In genomic region chr11:45806264-45806663, GRCm38 (mm10) we compare ENCODE assay signal across 12 mouse cellular contexts. TPM values are rescaled to one million over a fixed set of nuclear protein-coding genes. Genes with fewer than 3 reads are reported as not detected.
DNase-seq lines count a peak whose midpoint lies in the region; ATAC-seq lines count a peak whose summit lies in the region.
"Had no signal": no experiment of that assay in that cellular context is flagged by ENCODE, and none has a peak within 500 bp of the region (broad histone marks: within the 10 kb centered on the region; RNA-seq: fewer than 3 reads in every experiment).

No protein-coding gene starts in this region.

- H3K27ac ChIP-seq in kidney, embryonic 14.5 days (ENCODE audit: low read depth, low read length) = no peak overlapping the region; the same call in 1 of the 2 replicates
- peak overlapping the region; percentile 85 for H3K27ac ChIP-seq in intestine, embryonic 16.5 days (ENCODE audit: low read length)
- H3K27ac ChIP-seq in liver, embryonic 16.5 days (ENCODE audit: low read length) = peak overlapping the region; percentile 99
- H3K27ac ChIP-seq: forebrain, embryonic 15.5 days; hindbrain, embryonic 14.5 days; neural tube, embryonic 12.5 days had no signal

- peak; percentile 54 for DNase-seq in kidney, adult 11 months
- DNase-seq in kidney, postnatal 10 days = peak; percentile 27
- no peak for DNase-seq in left cerebral cortex, adult 11 months (ENCODE audit: low spot score)
- no peak for DNase-seq in adrenal gland, postnatal 36 days
- no peak for DNase-seq in right cerebral cortex, postnatal 36 days (ENCODE audit: low spot score in 2 of 2)
- DNase-seq: lung, adult 18-20 months had no signal

- no peaks in the 10 kb centered on the region for H3K36me3 ChIP-seq in kidney, embryonic 14.5 days (ENCODE audit: control insufficient read depth, insufficient read depth, low read length)
- no peaks in the 10 kb centered on the region for H3K36me3 ChIP-seq in intestine, embryonic 16.5 days (ENCODE audit: control insufficient read depth, insufficient read depth, low read length)
- H3K36me3 ChIP-seq in liver, embryonic 16.5 days (ENCODE audit: control insufficient read depth, insufficient read depth) = no peaks in the 10 kb centered on the region
- H3K36me3 ChIP-seq: forebrain, embryonic 15.5 days; neural tube, embryonic 12.5 days had no signal

- no peaks in the 10 kb centered on the region for H3K27me3 ChIP-seq in kidney, embryonic 14.5 days (ENCODE audit: control insufficient read depth, insufficient read depth, low read length)
- no peaks in the 10 kb centered on the region for H3K27me3 ChIP-seq in intestine, embryonic 16.5 days (replicated peaks; ENCODE audit: control insufficient read depth, insufficient read depth, low read length)
- H3K27me3 ChIP-seq in liver, embryonic 16.5 days (ENCODE audit: control insufficient read depth, insufficient read depth, low read depth, low read length) = no peaks in the 10 kb centered on the region
- H3K27me3 ChIP-seq: forebrain, embryonic 15.5 days; neural tube, embryonic 12.5 days had no signal

- H3K4me2 ChIP-seq in kidney, embryonic 14.5 days (replicated peaks; ENCODE audit: low read depth, low read length) = no peak overlapping the region
- H3K4me2 ChIP-seq in intestine, embryonic 16.5 days (ENCODE audit: low read depth, low read length) = peak overlapping the region; percentile 8; the same call in 1 of the 2 replicates
- H3K4me2 ChIP-seq in liver, embryonic 16.5 days (ENCODE audit: low read depth, low read length) = peak overlapping the region; percentile 60
- H3K4me2 ChIP-seq: forebrain, embryonic 15.5 days; hindbrain, embryonic 14.5 days; neural tube, embryonic 12.5 days had no signal

- ATAC-seq in kidney, embryonic 14.5 days (ENCODE audit: low FRiP score, low TSS enrichment) = no peak
- no peak for ATAC-seq in intestine, embryonic 16.5 days
- no peak for ATAC-seq in liver, embryonic 16.5 days (ENCODE audit: low read depth)
- ATAC-seq: forebrain, embryonic 15.5 days had no signal

- no peaks in the 10 kb centered on the region for H3K9me3 ChIP-seq in kidney, embryonic 14.5 days (ENCODE audit: control insufficient read depth, low read length)
- H3K9me3 ChIP-seq in intestine, embryonic 16.5 days (ENCODE audit: control insufficient read depth, low read length) = no peaks in the 10 kb centered on the region
- no peaks in the 10 kb centered on the region for H3K9me3 ChIP-seq in liver, embryonic 16.5 days (replicated peaks; ENCODE audit: control insufficient read depth, low read length)
- H3K9me3 ChIP-seq: forebrain, embryonic 15.5 days; neural tube, embryonic 12.5 days had no signal

- WGBS in kidney, embryonic 14.5 days = 41% methylated on average over 2 of the region's 2 CpGs
- 60% methylated on average over 2 of the region's 2 CpGs for WGBS in intestine, embryonic 16.5 days
- WGBS in liver, embryonic 16.5 days (ENCODE audit: insufficient replicate concordance) = 33% methylated on average over 2 of the region's 2 CpGs

- H3K9ac ChIP-seq in kidney, embryonic 14.5 days (ENCODE audit: low read depth, low read length) = no peak overlapping the region
- 0 out of 2 replicates have a peak overlapping the region, but pooled peaks have one; percentile 18 for H3K9ac ChIP-seq in intestine, embryonic 16.5 days (ENCODE audit: low read depth, low read length)
- peak overlapping the region; percentile 61 for H3K9ac ChIP-seq in liver, embryonic 16.5 days (ENCODE audit: low read depth, low read length)
- H3K9ac ChIP-seq: forebrain, embryonic 15.5 days; hindbrain, embryonic 14.5 days; neural tube, embryonic 12.5 days had no signal

- H3K4me1 ChIP-seq in kidney, embryonic 14.5 days (ENCODE audit: control insufficient read depth, insufficient read depth, low read length) = peaks cover 16% of the 10 kb centered on the region; the same call in 1 of the 2 replicates
- peaks cover 5% of the 10 kb centered on the region; the same call in 1 of the 2 replicates for H3K4me1 ChIP-seq in intestine, embryonic 16.5 days (ENCODE audit: control insufficient read depth, insufficient read depth, low read length)
- peaks cover 76% of the 10 kb centered on the region for H3K4me1 ChIP-seq in liver, embryonic 16.5 days (ENCODE audit: control insufficient read depth, low read depth, low read length)
- H3K4me1 ChIP-seq: forebrain, embryonic 15.5 days; neural tube, embryonic 12.5 days had no signal

- no peak overlapping the region for H3K4me3 ChIP-seq in kidney, embryonic 14.5 days (ENCODE audit: low read length)
- H3K4me3 ChIP-seq in intestine, embryonic 16.5 days (ENCODE audit: low read length) = no peak overlapping the region
- H3K4me3 ChIP-seq in liver, embryonic 16.5 days (ENCODE audit: low read depth, low read length) = peak overlapping the region; percentile 51
- H3K4me3 ChIP-seq: forebrain, embryonic 15.5 days; neural tube, embryonic 12.5 days had no signal

RNA-seq across cellular contexts. Expression of gene Clint1, which starts 45.6 kb away (rescaled TPM):
- 58.1 and 86.3 TPM in 2 replicates for polyA plus RNA-seq in kidney, embryonic 14.5 days (2014; fragmentation: Nextera tagmentation; extraction: Ambion mirVana)
- polyA plus RNA-seq in intestine, embryonic 16.5 days (2015; fragmentation: Nextera tagmentation; extraction: Ambion mirVana) = 101 and 114 TPM in 2 replicates
- polyA plus RNA-seq in liver, embryonic 16.5 days (2015; fragmentation: Nextera tagmentation; extraction: Ambion mirVana) = 52.2 and 52.8 TPM in 2 replicates
- 10 to 100 TPM; 74.1 to 92.9 TPM for total RNA-seq in adrenal gland, postnatal 36 days (2021)

Comparison
In these comparisons a context has a peak if more than half of its experiments do, and no peak if none do; other contexts are left out.
1. DNase-seq: peak in kidney, adult 11 months (single experiment) and kidney, postnatal 10 days (single experiment); none in left cerebral cortex, adult 11 months (single experiment), adrenal gland, postnatal 36 days (0 of 2) and right cerebral cortex, postnatal 36 days (0 of 2).